Mouse (Mus musculus) CH12.LX (cell line): ENCODE data around the gene Lrrc28. TPM values are rescaled to one million over a fixed set of nuclear protein-coding genes. Genes with fewer than 3 reads are reported as not detected.

Experiments used
- DNase-seq: peaks from one replicate; pipeline ENCODE4 v3.0.0-alpha.2; 2013; ENCODE audit errors: extremely low read depth
- H3K27ac ChIP-seq: 2 replicates; pipeline ENCODE4 v1.5.1; 2012; ENCODE audit warnings: low read depth, mild to moderate bottlenecking, control low read depth, moderate library complexity; ENCODE audit not compliant: insufficient read depth
- H3K27me3 ChIP-seq: replicated peaks from 2 replicates; pipeline ENCODE3; 2012; ENCODE audit warnings: inconsistent platforms
- H3K36me3 ChIP-seq, 2 experiments: replicated peaks in 1 of 2; 2 replicates each; pipeline versions ENCODE3 to v1.6.1; 2012; ENCODE audit warnings: inconsistent platforms in 1 of 2, low read length in 1 of 2, mild to moderate bottlenecking in 1 of 2, mixed read lengths in 1 of 2, moderate library complexity in 1 of 2; ENCODE audit not compliant: control insufficient read depth in 1 of 2, insufficient read depth in 1 of 2
- H3K4me1 ChIP-seq, 2 experiments: 2 replicates each; pipeline ENCODE4 v1.6.1; 2012; ENCODE audit warnings: inconsistent platforms in 1 of 2, moderate library complexity in 1 of 2; ENCODE audit not compliant: insufficient read depth in 2 of 2, control insufficient read depth in 1 of 2
- H3K4me2 ChIP-seq: 2 replicates; pipeline ENCODE4 v1.6.1; 2012; ENCODE audit warnings: low read depth, mild to moderate bottlenecking, control low read depth; ENCODE audit not compliant: poor library complexity, insufficient read depth, severe bottlenecking
- H3K4me3 ChIP-seq, 3 experiments: fragments of 150-350 bp in 1 of 3; sonication (generic) in 1 of 3; replicated peaks in 1 of 3; 2 replicates each; pipeline versions ENCODE3 to v1.5.1; 2011 to 2012; ENCODE audit warnings: low read depth in 2 of 3, low read length in 2 of 3, mild to moderate bottlenecking in 2 of 3, moderate library complexity in 2 of 3, control low read depth in 1 of 3, improper control_type of control experiment in 1 of 3, inconsistent platforms in 1 of 3, mixed read lengths in 1 of 3; ENCODE audit not compliant: poor library complexity in 1 of 3
- H3K79me2 ChIP-seq: replicated peaks from 2 replicates; pipeline ENCODE4 v1.6.1; 2012; ENCODE audit warnings: mild to moderate bottlenecking, moderate library complexity; ENCODE audit not compliant: control insufficient read depth, poor library complexity, insufficient read depth, severe bottlenecking; ENCODE audit errors: extremely low read depth
- H3K9ac ChIP-seq: 2 replicates; pipeline ENCODE4 v1.6.1; 2012; ENCODE audit warnings: low read depth, mild to moderate bottlenecking, control low read depth, moderate library complexity; ENCODE audit not compliant: insufficient read depth
- H3K9me3 ChIP-seq: replicated peaks from 2 replicates; pipeline ENCODE3; 2012; ENCODE audit warnings: low read length, inconsistent platforms, mixed read lengths
- BHLHE40 ChIP-seq: IDR thresholded peaks from 2 replicates; pipeline ENCODE4 v1.6.1; 2011; ENCODE audit warnings: mild to moderate bottlenecking, low read depth, low read length, improper control_type of control experiment
- CHD1 ChIP-seq: IDR thresholded peaks from 2 replicates; pipeline ENCODE4 v1.6.1; 2012; ENCODE audit warnings: low read depth, low read length, improper control_type of control experiment, inconsistent platforms
- CHD2 ChIP-seq: IDR thresholded peaks from 2 replicates; pipeline ENCODE4 v1.6.1; 2011; ENCODE audit warnings: low read length, improper control_type of control experiment
- CTCF ChIP-seq, 2 experiments: IDR thresholded peaks in 1 of 2; conservative IDR thresholded peaks in 1 of 2; 2 replicates each; pipeline ENCODE4 v1.5.1; 2011 to 2012; ENCODE audit warnings: low read depth in 2 of 2, low read length in 2 of 2, improper control_type of control experiment in 1 of 2, inconsistent platforms in 1 of 2, mild to moderate bottlenecking in 1 of 2, moderate library complexity in 1 of 2
- E2F4 ChIP-seq: IDR thresholded peaks from 2 replicates; pipeline ENCODE4 v1.6.1; 2011; ENCODE audit warnings: low read depth, low read length, improper control_type of control experiment; ENCODE audit not compliant: insufficient replicate concordance
- ELF1 ChIP-seq: IDR thresholded peaks from 2 replicates; pipeline ENCODE4 v1.6.1; 2014; ENCODE audit warnings: low read depth, mild to moderate bottlenecking, inconsistent platforms, low read length, improper control_type of control experiment
- EP300 ChIP-seq: IDR thresholded peaks from 2 replicates; pipeline ENCODE4 v1.6.1; 2011; ENCODE audit warnings: low read length, improper control_type of control experiment
- ETS1 ChIP-seq: conservative IDR thresholded peaks from 2 replicates; pipeline ENCODE4 v1.6.1; 2012; ENCODE audit warnings: low read depth, mild to moderate bottlenecking, inconsistent platforms, low read length, improper control_type of control experiment, moderate library complexity
- GABPA ChIP-seq: IDR thresholded peaks from 2 replicates; pipeline ENCODE4 v1.6.1; 2012; ENCODE audit warnings: low read depth, low read length, improper control_type of control experiment, inconsistent platforms; ENCODE audit not compliant: insufficient replicate concordance
- HCFC1 ChIP-seq: IDR thresholded peaks from 2 replicates; pipeline ENCODE4 v1.6.1; 2012; ENCODE audit warnings: low read depth, mild to moderate bottlenecking, inconsistent platforms, low read length, improper control_type of control experiment
- IRF4 ChIP-seq: IDR thresholded peaks from 2 replicates; pipeline ENCODE4 v1.6.1; 2014; ENCODE audit warnings: low read depth, mild to moderate bottlenecking, inconsistent platforms, low read length, improper control_type of control experiment
- JUN ChIP-seq: IDR thresholded peaks from 2 replicates; pipeline ENCODE4 v1.6.1; 2011; ENCODE audit warnings: low read depth, mild to moderate bottlenecking, low read length, improper control_type of control experiment, moderate library complexity; ENCODE audit not compliant: insufficient read depth
- JUND ChIP-seq: conservative IDR thresholded peaks from 2 replicates; pipeline ENCODE4 v1.6.1; 2011; ENCODE audit warnings: low read depth, low read length, improper control_type of control experiment
- KAT2A ChIP-seq: IDR thresholded peaks from 2 replicates; pipeline ENCODE4 v1.6.1; 2012; ENCODE audit warnings: low read length, improper control_type of control experiment, inconsistent platforms; ENCODE audit not compliant: insufficient replicate concordance
- MAFK ChIP-seq: IDR thresholded peaks from 2 replicates; pipeline ENCODE4 v1.6.1; 2011; ENCODE audit warnings: low read length, improper control_type of control experiment; ENCODE audit not compliant: insufficient replicate concordance
- MAX ChIP-seq: IDR thresholded peaks from 2 replicates; pipeline ENCODE4 v1.6.1; 2011; ENCODE audit warnings: low read length, improper control_type of control experiment
- MAZ ChIP-seq: IDR thresholded peaks from 2 replicates; pipeline ENCODE4 v1.6.1; 2012; ENCODE audit warnings: low read depth, mild to moderate bottlenecking, inconsistent platforms, low read length, improper control_type of control experiment, moderate library complexity
- MEF2A ChIP-seq: IDR thresholded peaks from 2 replicates; pipeline ENCODE4 v1.6.1; 2014; ENCODE audit warnings: low read depth, mild to moderate bottlenecking, inconsistent platforms, low read length, improper control_type of control experiment, borderline replicate concordance
- MXI1 ChIP-seq: IDR thresholded peaks from 2 replicates; pipeline ENCODE4 v1.6.1; 2011; ENCODE audit warnings: mild to moderate bottlenecking, low read depth, low read length, improper control_type of control experiment
- MYC ChIP-seq: IDR thresholded peaks from 2 replicates; pipeline ENCODE4 v1.6.1; 2011; ENCODE audit warnings: low read depth, mild to moderate bottlenecking, improper control_type of control experiment, low read length
- NELFE ChIP-seq: IDR thresholded peaks from 2 replicates; pipeline ENCODE4 v1.6.1; 2011; ENCODE audit warnings: low read depth, low read length, improper control_type of control experiment
- NRF1 ChIP-seq: IDR thresholded peaks from 2 replicates; pipeline ENCODE4 v1.6.1; 2014; ENCODE audit warnings: low read depth, mild to moderate bottlenecking, inconsistent platforms, low read length, improper control_type of control experiment, moderate library complexity
- POLR2A ChIP-seq: IDR thresholded peaks from 2 replicates; pipeline ENCODE4 v1.6.1; 2011; ENCODE audit warnings: low read depth, mild to moderate bottlenecking, improper control_type of control experiment, low read length
- POLR2AphosphoS2 ChIP-seq: IDR thresholded peaks from 2 replicates; pipeline ENCODE4 v1.6.1; 2011; ENCODE audit warnings: low read depth, low read length, improper control_type of control experiment
- RAD21 ChIP-seq: IDR thresholded peaks from 2 replicates; pipeline ENCODE4 v1.6.1; 2011; ENCODE audit warnings: low read depth, mild to moderate bottlenecking, low read length, improper control_type of control experiment, moderate library complexity
- RCOR1 ChIP-seq: conservative IDR thresholded peaks from 2 replicates; pipeline ENCODE4 v1.6.1; 2012; ENCODE audit warnings: low read depth, mild to moderate bottlenecking, inconsistent platforms, low read length, improper control_type of control experiment
- SIN3A ChIP-seq: IDR thresholded peaks from 2 replicates; pipeline ENCODE4 v1.6.1; 2012; ENCODE audit warnings: low read length, improper control_type of control experiment, inconsistent platforms
- SMC3 ChIP-seq: IDR thresholded peaks from 2 replicates; pipeline ENCODE4 v1.6.1; 2011; ENCODE audit warnings: low read depth, low read length, improper control_type of control experiment
- TBP ChIP-seq: conservative IDR thresholded peaks from 2 replicates; pipeline ENCODE4 v1.6.1; 2011; ENCODE audit warnings: low read depth, low read length, improper control_type of control experiment
- TCF12 ChIP-seq: IDR thresholded peaks from 2 replicates; pipeline ENCODE4 v1.6.1; 2014; ENCODE audit warnings: low read depth, mild to moderate bottlenecking, inconsistent platforms, low read length, improper control_type of control experiment
- UBTF ChIP-seq: IDR thresholded peaks from 2 replicates; pipeline ENCODE4 v1.6.1; 2012; ENCODE audit warnings: low read depth, mild to moderate bottlenecking, inconsistent platforms, low read length, improper control_type of control experiment, moderate library complexity
- USF1 ChIP-seq: IDR thresholded peaks from 2 replicates; pipeline ENCODE4 v1.6.1; 2014; ENCODE audit warnings: low read depth, mild to moderate bottlenecking, inconsistent platforms, low read length, improper control_type of control experiment
- USF2 ChIP-seq: conservative IDR thresholded peaks from 2 replicates; pipeline ENCODE4 v1.6.1; 2011; ENCODE audit warnings: low read depth, low read length, improper control_type of control experiment
- ZC3H11A ChIP-seq: IDR thresholded peaks from 2 replicates; pipeline ENCODE4 v1.6.1; 2012; ENCODE audit warnings: low read depth, mild to moderate bottlenecking, inconsistent platforms, low read length, improper control_type of control experiment
- ZKSCAN1 ChIP-seq: IDR thresholded peaks from 2 replicates; pipeline ENCODE4 v1.6.1; 2012; ENCODE audit warnings: low read depth, inconsistent platforms, low read length, improper control_type of control experiment, borderline replicate concordance
- ZMIZ1 ChIP-seq: IDR thresholded peaks from 2 replicates; pipeline ENCODE4 v1.6.1; 2012; ENCODE audit warnings: low read depth, mild to moderate bottlenecking, inconsistent platforms, low read length, improper control_type of control experiment
- ZNF384 ChIP-seq: IDR thresholded peaks from 2 replicates; pipeline ENCODE4 v1.6.1; 2012; ENCODE audit warnings: low read depth, low read length, improper control_type of control experiment, inconsistent platforms
- dilution Hi-C: fragments of 300-500 bp; cut with MboI; formaldehyde crosslinking; loops from 2 replicates; pipeline ENCODE4 v1.14.3; 2020; ENCODE audit warnings: low sequenced_read_pairs; ENCODE audit not compliant: extremely low pct_unique_long_range_greater_than_20kb, extremely low pct_ligation_motif_present
- in situ Hi-C: fragments of 300-500 bp; cut with MboI; formaldehyde crosslinking; loops from 3 replicates; pipeline ENCODE4 v1.14.3; 2019; ENCODE audit warnings: low sequenced_read_pairs, low pct_ligation_motif_present, low pct_unique_long_range_greater_than_20kb, mixed read lengths
- polyA plus RNA-seq: library from polyadenylated mRNA; unstranded; fragments of >175 nt; gene quantifications from 2 replicates; pipeline ENCODE4 v1.2.1, GENCODE M21; 2012; ENCODE audit warnings: low read depth; ENCODE audit not compliant: insufficient read length
- total RNA-seq, 2 experiments: library from RNA; depleted of rRNA; stranded (reverse); fragments of 300-350 nt in 1 of 2; fragments of >200 nt in 1 of 2; gene quantifications; 2 replicates each; pipeline ENCODE4 v1.2.3; 2012 to 2014

Lrrc28 gene
- total RNA-seq (2012; rRNA removed) (44.2 and 59.2 TPM in 2 replicates), total RNA-seq (2014; rRNA removed) (57.1 and 63.5 TPM in 2 replicates), polyA plus RNA-seq (27.9 and 41.6 TPM in 2 replicates)

- peaks cover 0 to 21% of the 10 kb centered on the region in 2 experiments; a peak in 2 of 4 replicates for H3K4me1 ChIP-seq
- in situ Hi-C loops (loop anchor here (25.0 kb wide), 2 partner anchors 583 to 1208 kb away; partner anchors contain the start of gene Aldh1a3), dilution Hi-C loops (no loop called here)
- DNase-seq = peak; percentile 99
- H3K36me3 ChIP-seq = peaks cover 0 to 3% of the 10 kb centered on the region in 2 experiments
- H3K4me2 ChIP-seq = peak within 1 kb of the TSS; percentile 99
- peak within 1 kb of the TSS; percentile 93 for H3K9ac ChIP-seq
- peak within 1 kb of the TSS; percentile 38 for H3K27ac ChIP-seq
- H3K79me2 ChIP-seq = no peaks in the 10 kb centered on the region
- H3K27me3 ChIP-seq = no peaks in the 10 kb centered on the region
- H3K9me3 ChIP-seq = no peaks in the 10 kb centered on the region
- H3K4me3 ChIP-seq = peak within 1 kb of the TSS; percentile 73 to 92 (median 90)
- TF ChIP-seq RAD21 (no peak), POLR2AphosphoS2 (peak; percentile 88; the same call in 1 of the 2 replicates), NELFE (peak; percentile 97), ZKSCAN1 (no peak), IRF4 (peak; percentile 15; the same call in 1 of the 2 replicates), UBTF (no peak), TCF12 (peak; percentile 78), ZMIZ1 (peak; percentile 94), JUN (no peak), E2F4 (no peak), ZNF384 (no peak), MAX (0 out of 2 replicates have a peak, but pooled peaks have one; percentile 22), BHLHE40 (no peak), SIN3A (peak; percentile 73; the same call in 1 of the 2 replicates), USF2 (no peak), EP300 (no peak), NRF1 (peak; percentile 39; the same call in 1 of the 2 replicates), ELF1 (peak; percentile 87), MAFK (no peak), MXI1 (peak; percentile 39; the same call in 1 of the 2 replicates), HCFC1 (peak; percentile 80), CHD2 (peak; percentile 98), SMC3 (no peak), CTCF (conservative IDR thresholded peaks at IDR 0.05 in 1 of 2, IDR thresholded peaks at IDR 0.05 in 1 of 2; ENCODE audit: low read depth in 2 of 2, low read length in 2 of 2) (no peak), KAT2A (0 out of 2 replicates have a peak, but pooled peaks have one; percentile 57), CHD1 (no peak), MYC (0 out of 2 replicates have a peak, but pooled peaks have one; percentile 28), MAZ (no peak), JUND (no peak), USF1 (no peak), ETS1 (no peak), POLR2A (peak; percentile 98), TBP (peak; percentile 86), GABPA (no peak; the same call in 1 of the 2 replicates), ZC3H11A (no peak), MEF2A (0 out of 2 replicates have a peak, but pooled peaks have one; percentile 13), RCOR1 (no peak)
Observed at GRCm38 (mm10) chr7:67644833-67645680, at the start of gene Lrrc28. TSS of gene Lrrc28 (minus strand) at chr7:67645268.
